Mouse (Mus musculus) left cerebral cortex, postnatal 14 days (tissue): Measurements from ENCODE around the gene Alkbh5. TPM values are rescaled to one million over a fixed set of nuclear protein-coding genes. Genes with fewer than 3 reads are reported as not detected.
"Not testable (repeated sequence)": the region's sequence is repeated elsewhere in the genome, so short reads cannot be mapped to it uniquely, and the experiment has no call there.

Experiments used
- DNase-seq, 2 experiments: peaks; one replicate each; pipeline ENCODE4 v3.0.0; 2021 to 2022; ENCODE audit warnings: low spot score in 2 of 2, mixed read lengths in 1 of 2
- intact Hi-C: fragments of 180-260 bp; cut with DNase I; formaldehyde crosslinking; loops from one replicate; pipeline ENCODE4 v1.15.1; 2025
- total RNA-seq, 2 experiments: library from RNA; stranded (reverse); gene quantifications; 2 replicates each; pipeline ENCODE4 v1.2.3; 2021

Gene Alkbh5
- total RNA-seq, 2 experiments from 2014 or later = 43.5 to 44.8 TPM

DNA sequence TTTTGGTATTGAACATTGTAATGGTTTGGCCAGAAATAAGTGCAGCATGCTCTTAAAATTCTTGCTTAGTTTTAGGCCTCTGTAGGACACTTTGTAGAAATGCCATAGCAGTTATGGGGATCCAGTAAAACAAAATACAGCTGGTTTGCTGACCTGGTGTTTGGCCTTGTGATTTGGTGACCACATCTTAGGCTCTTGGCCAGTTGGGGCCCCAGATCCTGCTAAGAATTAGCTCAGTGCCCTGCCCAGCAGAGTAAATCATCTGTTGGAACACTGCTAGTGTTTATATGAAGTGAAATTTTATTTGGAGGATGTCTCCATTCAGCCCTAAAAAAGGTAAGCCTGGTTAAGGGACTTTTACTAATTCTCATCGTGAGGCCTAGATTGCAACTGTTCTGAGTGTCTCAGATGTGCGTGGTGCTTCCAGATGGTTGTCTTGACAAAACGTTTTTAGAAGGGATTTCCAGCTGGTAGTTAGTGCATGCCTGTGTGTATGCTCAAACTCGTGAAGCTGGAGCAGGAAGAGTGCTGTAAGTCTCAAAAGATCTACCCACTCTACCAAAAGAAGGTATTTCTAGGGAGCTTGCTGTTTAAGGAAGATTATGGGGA is 3.9 kb downstream of the Alkbh5 start:
- DNase-seq = peak; percentile 33 to 37
- intact Hi-C loops = no loop called here

- no peak for DNase-seq
- intact Hi-C loops = no loop called here
These were observed 4.6 kb downstream of the Alkbh5 start for GRCm38 (mm10) chr11:60540761-60541160.

GRCm38 (mm10) chr11:60541831-60542230 is 5.7 kb downstream of the Alkbh5 start:
- intact Hi-C loops = no loop called here

DNA sequence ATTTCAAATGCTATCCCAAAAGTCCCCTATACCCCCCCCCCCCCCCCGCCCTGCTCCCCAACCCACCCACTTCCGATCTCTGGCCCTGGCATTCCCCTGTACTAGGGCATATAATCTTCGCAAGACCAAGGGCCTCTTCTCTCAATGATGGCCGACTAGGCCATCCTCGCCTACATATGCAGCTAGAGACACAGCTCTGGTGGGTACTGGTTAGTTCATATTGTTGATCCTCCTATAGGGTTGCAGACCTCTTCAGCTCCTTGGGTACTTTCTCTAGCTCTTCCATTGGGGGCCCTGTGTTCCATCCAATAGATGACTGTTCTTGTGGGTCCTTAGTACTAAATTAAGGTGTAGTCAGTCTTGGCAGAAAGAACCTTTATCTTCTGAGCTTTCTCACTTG is 7.0 kb downstream of the Alkbh5 start:
- intact Hi-C loops, DNase-seq: not testable (repeated sequence)

More at GRCm38 (mm10) chr11:60541831-60542230, 5.7 kb downstream of the Alkbh5 start:
- no peak for DNase-seq

DNA sequence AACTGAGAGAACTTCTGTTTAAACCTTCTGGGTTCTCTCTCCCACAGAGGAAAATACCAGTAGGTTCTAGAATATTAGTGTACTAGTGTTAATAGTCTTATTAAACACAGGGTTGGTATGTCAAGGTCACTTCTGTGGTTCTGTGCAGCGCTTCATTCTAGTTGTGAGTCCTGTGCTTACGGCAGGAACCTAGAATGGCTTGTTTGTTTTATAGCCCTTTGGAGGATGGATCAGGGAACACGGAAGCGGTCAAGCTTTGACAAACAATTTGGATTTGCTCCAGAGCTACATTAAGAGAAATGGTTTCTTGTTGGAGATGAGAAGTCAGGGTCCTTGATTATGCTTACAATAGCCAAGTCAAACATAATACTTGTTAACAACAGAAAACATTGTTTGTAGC is 9.3 kb downstream of the Alkbh5 start:
- intact Hi-C loops = no loop called here
- no peak for DNase-seq

GRCm38 (mm10) chr11:60548112-60548511 is 11.9 kb downstream of the Alkbh5 start:
- intact Hi-C loops = no loop called here
- no peak for DNase-seq

DNA sequence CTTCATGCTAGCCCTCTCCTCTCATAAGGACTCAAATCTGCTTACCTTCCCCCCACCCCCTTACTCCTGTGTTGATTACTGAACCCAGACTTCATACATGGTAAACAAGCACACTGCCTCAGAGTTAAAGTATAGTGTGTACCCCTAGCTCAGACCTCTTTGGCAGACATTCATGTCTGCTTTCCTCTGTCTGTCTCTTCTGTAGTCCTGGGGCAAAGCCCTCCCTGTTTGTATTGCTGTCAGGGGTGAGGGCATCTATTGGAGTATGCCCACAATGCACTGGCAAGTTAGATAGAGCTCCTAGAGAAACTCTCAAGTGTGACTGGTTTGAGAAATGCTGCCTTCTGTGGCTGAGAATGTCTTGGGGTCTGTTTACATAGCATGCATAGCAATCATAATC is 16.9 kb downstream of the Alkbh5 start:
- DNase-seq = no peak

DNA sequence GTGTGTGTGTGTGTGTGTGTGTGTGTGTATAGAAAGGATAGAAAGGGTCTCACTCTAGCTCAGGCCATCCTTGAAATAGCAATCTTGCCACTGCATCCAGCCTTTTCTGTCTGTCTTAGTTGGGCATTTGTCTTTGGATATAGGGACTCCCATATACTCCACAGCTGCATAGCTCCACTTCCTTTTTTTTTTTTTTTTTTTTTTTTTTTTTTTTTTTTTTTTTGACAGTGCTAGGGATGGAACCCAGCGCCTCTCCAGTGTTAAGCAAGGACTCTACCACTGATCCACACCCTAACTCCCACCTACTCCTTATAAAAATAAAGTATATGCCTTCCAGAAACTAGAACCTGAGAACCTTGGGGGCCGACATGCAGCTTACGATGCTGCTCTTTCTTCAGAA is 21.5 kb downstream of the Alkbh5 start:
- DNase-seq = no peak
- intact Hi-C loops = no loop called here

More for the DNA sequence above, 16.9 kb downstream of the Alkbh5 start:
- intact Hi-C loops = no loop called here

- peak; percentile 73 to 79 for DNase-seq
- intact Hi-C loops = no loop called here
These were observed 23.2 kb downstream of the Alkbh5 start for GRCm38 (mm10) chr11:60559342-60559741.

GRCm38 (mm10) chr11:60574006-60574405 is 37.8 kb downstream of the Alkbh5 start:
- intact Hi-C loops, DNase-seq: not testable (repeated sequence)

Other genes with a start within 250 kb of the Alkbh5 start
- gene Tom1l2, start 183.5 kb upstream of the Alkbh5 start, total RNA-seq = 100 to 1,000 TPM; 163 to 172 TPM
- 10 to 100 TPM; 11.7 to 13.6 TPM for gene Drc3, start 183.1 kb upstream of the Alkbh5 start, total RNA-seq
- gene Gid4, start 119.2 kb upstream of the Alkbh5 start, total RNA-seq = 10 to 100 TPM; 43.0 to 44.7 TPM
- 10 to 100 TPM; 28.7 to 30.4 TPM for gene Atpaf2, start 117.9 kb upstream of the Alkbh5 start, total RNA-seq
- gene Drg2, start 81.8 kb upstream of the Alkbh5 start, total RNA-seq = 10 to 100 TPM; 73.1 to 78.4 TPM
- gene Myo15, start 67.0 kb upstream of the Alkbh5 start, total RNA-seq = under 1 TPM in 1 of 2 experiments, not detected in 1; 0.04 TPM
- 10 to 100 TPM; 40.4 to 43.8 TPM for gene Llgl1, start 163.3 kb downstream of the Alkbh5 start, total RNA-seq
- gene Flii, start 190.9 kb downstream of the Alkbh5 start, total RNA-seq = 10 to 100 TPM; 42.9 to 49.3 TPM
- 10 to 100 TPM; 22.3 to 27.6 TPM for gene Mief2, start 192.0 kb downstream of the Alkbh5 start, total RNA-seq
- gene Top3a, start 241.0 kb downstream of the Alkbh5 start, total RNA-seq = 1 to 10 TPM; 3.4 to 3.9 TPM
- 10 to 100 TPM; 25.5 to 26.5 TPM for gene Smcr8, start 241.1 kb downstream of the Alkbh5 start, total RNA-seq